Mouse (Mus musculus) testis, adult 10 weeks (tissue): ENCODE data around the gene Disp2. TPM values are rescaled to one million over a fixed set of nuclear protein-coding genes. Genes with fewer than 3 reads are reported as not detected.

ENCODE experiments used
- polyA plus RNA-seq: library from polyadenylated mRNA; stranded (reverse); fragments of 350-450 nt; fragmentation: Illumina TruSeq; extraction: RNeasy Lipid Tissue Mini Kit (QIAGEN cat#74804); gene quantifications from one replicate; pipeline ENCODE4 v1.2.3, GENCODE M21; 2014; ENCODE audit warnings: low read depth, low replicate concordance

The Disp2 gene
- polyA plus RNA-seq = 0.13 TPM

GRCm38 (mm10) chr2:118779504-118780480, at the start of gene Disp2:
TSS of gene Disp2 (plus strand) at chr2:118779719.

GRCm38 (mm10) chr2:118745232-118745884, 34.2 kb upstream of the Disp2 start, which contains the start of gene Inafm2:
TSS of gene Inafm2 (plus strand) at chr2:118745758.

GRCm38 (mm10) chr2:118761906-118762783, 17.4 kb upstream of the Disp2 start, which contains the start of gene Ccdc9b:
TSS of gene Ccdc9b (minus strand) at chr2:118762661.

GRCm38 (mm10) chr2:118772158-118772874, 7.2 kb upstream of the Disp2 start, which contains the start of gene Phgr1:
TSS of gene Phgr1 (plus strand) at chr2:118772769.

GRCm38 (mm10) chr2:118813981-118814836, 34.7 kb downstream of the Disp2 start, which contains the start of gene Knstrn:
TSS of gene Knstrn (plus strand) at chr2:118814003.

Other genes starting within 250 kb of the Disp2 start
- gene Bmf, start 230.0 kb upstream of the Disp2 start, polyA plus RNA-seq = 0.32 TPM
- 41.9 TPM for gene Bub1b, start 181.5 kb upstream of the Disp2 start, polyA plus RNA-seq
- 0.71 TPM for gene Pak6, start 116.4 kb upstream of the Disp2 start, polyA plus RNA-seq
- 0.57 TPM for gene Ankrd63, start 75.8 kb upstream of the Disp2 start, polyA plus RNA-seq
- gene Plcb2, start 51.3 kb upstream of the Disp2 start, polyA plus RNA-seq = 3.0 TPM
- gene Inafm2, start 34.0 kb upstream of the Disp2 start, polyA plus RNA-seq = 27.8 TPM
- gene Ccdc9b, start 17.1 kb upstream of the Disp2 start, polyA plus RNA-seq = 0.39 TPM
- not detected for gene Phgr1, start 7.0 kb upstream of the Disp2 start, polyA plus RNA-seq
- gene Knstrn, start 34.3 kb downstream of the Disp2 start, polyA plus RNA-seq = 186 TPM
- 17.3 TPM for gene Ivd, start 82.2 kb downstream of the Disp2 start, polyA plus RNA-seq
- 3.1 TPM for gene Bahd1, start 120.7 kb downstream of the Disp2 start, polyA plus RNA-seq
- 0.49 TPM for gene Chst14, start 146.8 kb downstream of the Disp2 start, polyA plus RNA-seq
- gene Ccdc32, start 249.7 kb downstream of the Disp2 start, polyA plus RNA-seq = 3.9 TPM